Mouse (Mus musculus) hindbrain, embryonic 15.5 days (tissue): ENCODE measurements around the gene Tcf12. TPM values are rescaled to one million over a fixed set of nuclear protein-coding genes. Genes with fewer than 3 reads are reported as not detected.
A peak's percentile ranks its signal among the peaks of the same experiment; 100 is the strongest.

Experiments
- ATAC-seq: fragments of 200-750 bp; cut with Nextera tagmentation; 2 replicates; pipeline ENCODE4 v1.8.0; 2017; ENCODE audit warnings: low read depth, moderate number of reproducible peaks, moderate TSS enrichment; ENCODE audit not compliant: low FRiP score
- H3K27ac ChIP-seq: fragments of 300-500 bp; sonication (generic); replicated peaks from 2 replicates; pipeline ENCODE4 v1.5.1; 2015; ENCODE audit warnings: mild to moderate bottlenecking, inconsistent platforms
- H3K27me3 ChIP-seq: fragments of 300-500 bp; sonication (generic); 2 replicates; pipeline ENCODE4 v1.6.1; 2015; ENCODE audit warnings: control low read depth, inconsistent platforms
- H3K36me3 ChIP-seq: fragments of 300-500 bp; sonication (generic); 2 replicates; pipeline ENCODE4 v1.6.1; 2015; ENCODE audit warnings: control low read depth, inconsistent platforms
- H3K4me1 ChIP-seq: fragments of 300-500 bp; sonication (generic); replicated peaks from 2 replicates; pipeline ENCODE4 v1.6.1; 2015; ENCODE audit warnings: control low read depth, inconsistent platforms
- H3K4me2 ChIP-seq: fragments of 300-500 bp; sonication (generic); 2 replicates; pipeline ENCODE4 v1.6.1; 2015; ENCODE audit warnings: moderate library complexity, mild to moderate bottlenecking, inconsistent platforms
- H3K4me3 ChIP-seq: fragments of 300-500 bp; sonication (generic); 2 replicates; pipeline ENCODE4 v1.5.1; 2015; ENCODE audit warnings: mild to moderate bottlenecking, inconsistent platforms
- H3K9ac ChIP-seq: fragments of 300-500 bp; sonication (generic); 2 replicates; pipeline ENCODE4 v1.6.1; 2015; ENCODE audit warnings: inconsistent platforms
- H3K9me3 ChIP-seq: fragments of 300-500 bp; sonication (generic); 2 replicates; pipeline ENCODE4 v1.6.1; 2016; ENCODE audit warnings: control low read depth, inconsistent platforms
- WGBS: fragments of 180-500 bp; shearing (Covaris S2); methylation state at CpG from one replicate; pipeline ENCODE4 v1.1.7; 2015; 5-methylcytosine and 5-hydroxymethylcytosine counted together
- polyA plus RNA-seq: library from polyadenylated mRNA; unstranded; fragments of >200 nt; fragmentation: Nextera tagmentation; extraction: Ambion mirVana; gene quantifications from 2 replicates; pipeline ENCODE4 v1.2.1, GENCODE M21; 2015

The Tcf12 gene
- polyA plus RNA-seq, 1 experiment from 2014 or later: 72.4 TPM

- 73% methylated on average over 1 of the region's 1 CpGs for WGBS
- no peak for ATAC-seq
- 0 out of 2 replicates have a peak, but pooled peaks cover 3% of the 10 kb centered on the region for H3K4me1 ChIP-seq
- H3K27ac ChIP-seq: no peak overlapping the region
- H3K4me2 ChIP-seq: no peak overlapping the region
- no peak overlapping the region for H3K4me3 ChIP-seq
- no peak overlapping the region for H3K9ac ChIP-seq
- no peaks in the 10 kb centered on the region for H3K36me3 ChIP-seq
- H3K9me3 ChIP-seq: no peaks in the 10 kb centered on the region
- H3K27me3 ChIP-seq: no peaks in the 10 kb centered on the region
Measured at GRCm38 (mm10) chr9:71936199-71936598, 175.5 kb downstream of the Tcf12 start.

- Histone ChIP-seq H3K9me3 (no peaks in the 10 kb centered on the region), H3K9ac (no peak overlapping the region), H3K4me3 (no peak overlapping the region), H3K4me2 (no peak overlapping the region), H3K4me1 (0 out of 2 replicates have a peak, but pooled peaks cover 4% of the 10 kb centered on the region), H3K27ac (no peak overlapping the region), H3K36me3 (no peaks in the 10 kb centered on the region), H3K27me3 (no peaks in the 10 kb centered on the region)
- 84% methylated on average over 3 of the region's 3 CpGs for WGBS
- ATAC-seq: no peak
Measured at GRCm38 (mm10) chr9:71934833-71935232, 176.8 kb downstream of the Tcf12 start.

DNA sequence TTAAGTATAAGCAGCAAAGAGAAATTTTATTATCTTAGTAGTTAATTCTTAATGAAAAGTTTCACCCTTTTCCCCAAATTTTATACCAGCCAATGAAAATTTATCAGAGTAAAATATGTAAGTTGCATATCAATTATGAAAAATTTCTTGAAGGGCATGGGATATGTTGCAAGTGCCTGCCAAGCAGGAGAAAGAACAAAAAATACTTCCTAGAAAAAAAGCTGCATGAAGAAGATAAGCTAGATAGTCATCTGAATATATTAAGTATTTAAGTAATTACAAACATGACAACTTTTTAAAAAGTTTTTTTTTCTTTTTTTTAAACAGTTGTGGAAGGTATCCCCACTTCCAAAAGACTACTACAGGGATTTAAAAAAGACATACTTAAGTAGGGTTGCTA is 179.7 kb downstream of the Tcf12 start:
- H3K4me3 ChIP-seq: no peak overlapping the region
- no peak for ATAC-seq
- no peaks in the 10 kb centered on the region for H3K27me3 ChIP-seq
- H3K27ac ChIP-seq: no peak overlapping the region
- no peaks in the 10 kb centered on the region for H3K36me3 ChIP-seq
- H3K4me2 ChIP-seq: no peak overlapping the region
- H3K4me1 ChIP-seq: 0 out of 2 replicates have a peak, but pooled peaks cover 4% of the 10 kb centered on the region
- H3K9me3 ChIP-seq: no peaks in the 10 kb centered on the region
- no peak overlapping the region for H3K9ac ChIP-seq

GRCm38 (mm10) chr9:71931358-71931715 is 180.3 kb downstream of the Tcf12 start:
- no peak overlapping the region for H3K4me3 ChIP-seq
- H3K27me3 ChIP-seq: no peaks in the 10 kb centered on the region
- no peaks in the 10 kb centered on the region for H3K9me3 ChIP-seq
- no peak overlapping the region for H3K9ac ChIP-seq
- H3K36me3 ChIP-seq: no peaks in the 10 kb centered on the region
- no peak for ATAC-seq
- H3K27ac ChIP-seq: no peak overlapping the region
- H3K4me1 ChIP-seq: 0 out of 2 replicates have a peak, but pooled peaks cover 4% of the 10 kb centered on the region
- WGBS: 33% methylated on average over 8 of the region's 8 CpGs
- H3K4me2 ChIP-seq: no peak overlapping the region

- Histone ChIP-seq H3K27me3 (no peaks in the 10 kb centered on the region), H3K27ac (no peak overlapping the region)
- WGBS: 85% methylated on average over 3 of the region's 3 CpGs
Measured at GRCm38 (mm10) chr9:71930431-71931357, 181.0 kb downstream of the Tcf12 start.

GRCm38 (mm10) chr9:71916662-71916953 is 195.1 kb downstream of the Tcf12 start:
- no peak overlapping the region for H3K4me3 ChIP-seq
- H3K36me3 ChIP-seq: no peaks in the 10 kb centered on the region
- H3K9me3 ChIP-seq: no peaks in the 10 kb centered on the region
- H3K4me2 ChIP-seq: no peak overlapping the region
- peaks cover 16% of the 10 kb centered on the region for H3K4me1 ChIP-seq
- H3K9ac ChIP-seq: no peak overlapping the region
- ATAC-seq: no peak
- peak overlapping the region; percentile 51; the same call in 1 of the 2 replicates for H3K27ac ChIP-seq
- H3K27me3 ChIP-seq: no peaks in the 10 kb centered on the region

More at GRCm38 (mm10) chr9:71930431-71931357, 181.0 kb downstream of the Tcf12 start:
- ATAC-seq: no peak
- Histone ChIP-seq H3K36me3 (no peaks in the 10 kb centered on the region), H3K4me3 (no peak overlapping the region), H3K4me2 (no peak overlapping the region), H3K4me1 (0 out of 2 replicates have a peak, but pooled peaks cover 4% of the 10 kb centered on the region), H3K9ac (no peak overlapping the region), H3K9me3 (no peaks in the 10 kb centered on the region)

- Histone ChIP-seq H3K36me3 (no peaks in the 10 kb centered on the region), H3K4me3 (no peak overlapping the region), H3K27ac (peak overlapping the region; percentile 59), H3K4me2 (no peak overlapping the region), H3K9me3 (no peaks in the 10 kb centered on the region), H3K27me3 (no peaks in the 10 kb centered on the region), H3K4me1 (peaks cover 16% of the 10 kb centered on the region), H3K9ac (no peak overlapping the region)
- 18% methylated on average over 6 of the region's 6 CpGs for WGBS
- ATAC-seq: peak; percentile 30; the same call in 1 of the 2 replicates
Measured at GRCm38 (mm10) chr9:71915871-71916661, 195.6 kb downstream of the Tcf12 start.

DNA sequence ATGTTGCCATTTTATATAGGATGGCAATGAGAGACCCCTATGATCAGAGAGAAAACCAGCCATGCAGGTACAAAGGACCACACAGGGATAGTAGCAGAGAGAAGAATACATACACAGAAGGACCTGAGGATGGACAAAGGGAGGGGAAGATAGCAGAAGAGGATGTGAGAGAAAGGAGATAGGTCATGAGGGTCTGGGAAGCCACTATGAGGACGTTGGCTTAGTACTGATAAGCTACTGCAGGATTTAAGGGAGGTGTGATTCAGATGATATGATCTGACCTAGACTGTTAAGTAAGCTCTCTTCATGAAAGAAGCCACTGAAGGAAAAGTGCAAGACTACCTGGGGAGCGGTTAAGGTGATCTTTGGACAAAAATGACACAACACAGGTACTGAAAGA is 205.1 kb downstream of the Tcf12 start:
- Histone ChIP-seq H3K4me2 (no peak overlapping the region), H3K9ac (no peak overlapping the region), H3K4me1 (no peaks in the 10 kb centered on the region), H3K9me3 (no peaks in the 10 kb centered on the region), H3K27me3 (no peaks in the 10 kb centered on the region), H3K36me3 (peaks cover 10% of the 10 kb centered on the region), H3K4me3 (no peak overlapping the region), H3K27ac (no peak overlapping the region)
- 89% methylated on average over 2 of the region's 2 CpGs for WGBS
- ATAC-seq: no peak

DNA sequence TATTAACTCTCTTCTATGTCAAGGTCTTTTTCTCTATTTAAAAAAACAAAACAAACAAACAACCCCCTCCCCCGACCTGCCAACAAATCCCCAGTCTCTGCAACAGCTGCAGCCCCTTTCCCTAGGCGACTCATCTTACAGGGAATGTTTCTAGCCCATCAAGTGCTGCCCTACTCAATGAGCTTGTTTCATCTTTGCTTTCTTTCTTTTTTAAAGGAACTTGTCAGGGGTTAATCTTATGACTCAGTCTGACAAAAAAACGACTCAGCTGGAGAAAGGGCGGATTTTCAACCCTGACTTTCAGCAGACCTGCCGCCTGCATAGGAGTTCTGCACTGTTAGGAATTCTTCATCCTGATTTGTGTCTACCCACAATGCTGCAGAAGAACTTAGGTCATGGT is 212.8 kb downstream of the Tcf12 start:
- H3K4me2 ChIP-seq: no peak overlapping the region
- no peak overlapping the region for H3K9ac ChIP-seq
- 16% methylated on average over 5 of the region's 5 CpGs for WGBS
- no peak overlapping the region for H3K27ac ChIP-seq
- peaks cover 32% of the 10 kb centered on the region for H3K4me1 ChIP-seq
- H3K9me3 ChIP-seq: no peaks in the 10 kb centered on the region
- no peaks in the 10 kb centered on the region for H3K36me3 ChIP-seq
- H3K27me3 ChIP-seq: no peaks in the 10 kb centered on the region
- no peak overlapping the region for H3K4me3 ChIP-seq
- no peak for ATAC-seq

GRCm38 (mm10) chr9:71897399-71897798 is 214.3 kb downstream of the Tcf12 start:
- no peaks in the 10 kb centered on the region for H3K36me3 ChIP-seq
- no peak overlapping the region for H3K4me2 ChIP-seq
- H3K9ac ChIP-seq: 0 out of 2 replicates have a peak overlapping the region, but pooled peaks have one; percentile 0
- H3K27ac ChIP-seq: peak overlapping the region; percentile 48; the same call in 1 of the 2 replicates
- no peaks in the 10 kb centered on the region for H3K9me3 ChIP-seq
- ATAC-seq: 0 out of 2 replicates have a peak, but pooled peaks have one; percentile 32
- no peak overlapping the region for H3K4me3 ChIP-seq
- no peaks in the 10 kb centered on the region for H3K27me3 ChIP-seq
- 0% methylated on average over 1 of the region's 1 CpGs for WGBS
- H3K4me1 ChIP-seq: peaks cover 37% of the 10 kb centered on the region

GRCm38 (mm10) chr9:71895931-71896724 is 215.5 kb downstream of the Tcf12 start:
- WGBS: 6% methylated on average over 2 of the region's 2 CpGs
- Histone ChIP-seq H3K4me2 (peak overlapping the region; percentile 54), H3K27me3 (no peaks in the 10 kb centered on the region), H3K9me3 (no peaks in the 10 kb centered on the region), H3K27ac (peak overlapping the region; percentile 75), H3K36me3 (no peaks in the 10 kb centered on the region), H3K4me1 (peaks cover 41% of the 10 kb centered on the region), H3K4me3 (peak overlapping the region; percentile 39), H3K9ac (peak overlapping the region; percentile 37; the same call in 1 of the 2 replicates)
- ATAC-seq: peak; percentile 82
